Mouse (Mus musculus) c-Kit-positive CD71-positive TER-119-negative erythroid progenitor cells, embryonic 14.5 days (primary cell): ENCODE data around the gene Chid1.

Experiments used
- DNase-seq: peaks from one replicate; pipeline ENCODE4 v3.0.0-alpha.2; 2013; ENCODE audit warnings: low read depth

Chid1 gene

GRCm38 (mm10) chr7:141539556-141540311 lies at the start of gene Chid1:
TSS of gene Chid1 (minus strand) at chr7:141539857.
- DNase-seq = peak; percentile 99

DNA sequence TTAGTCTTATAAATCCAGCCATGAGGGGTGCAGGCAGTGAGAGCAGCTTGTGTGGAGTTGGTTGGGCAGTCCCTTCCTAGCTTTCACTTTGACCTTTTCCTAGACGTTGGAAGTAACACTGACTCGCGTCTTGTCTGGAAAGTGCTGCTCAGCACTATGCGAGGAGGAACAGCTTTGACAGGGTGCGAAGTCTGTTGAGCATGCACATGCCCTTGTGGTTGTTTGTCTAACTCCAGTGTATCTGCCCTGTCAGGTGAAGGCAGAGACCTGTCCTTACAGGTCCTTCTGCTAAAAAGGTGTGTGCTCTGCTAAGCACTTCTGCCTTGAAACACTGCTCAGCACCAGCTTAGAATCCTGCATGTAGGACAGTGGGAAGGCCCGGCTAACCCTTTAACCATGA lies 49.2 kb upstream of the Chid1 start:
- DNase-seq = no peak

- DNase-seq = no peak
These were observed 46.2 kb upstream of the Chid1 start for GRCm38 (mm10) chr7:141585881-141586280.

- peak; percentile 91 for DNase-seq
These were observed 45.6 kb upstream of the Chid1 start for GRCm38 (mm10) chr7:141585288-141585687.

DNA sequence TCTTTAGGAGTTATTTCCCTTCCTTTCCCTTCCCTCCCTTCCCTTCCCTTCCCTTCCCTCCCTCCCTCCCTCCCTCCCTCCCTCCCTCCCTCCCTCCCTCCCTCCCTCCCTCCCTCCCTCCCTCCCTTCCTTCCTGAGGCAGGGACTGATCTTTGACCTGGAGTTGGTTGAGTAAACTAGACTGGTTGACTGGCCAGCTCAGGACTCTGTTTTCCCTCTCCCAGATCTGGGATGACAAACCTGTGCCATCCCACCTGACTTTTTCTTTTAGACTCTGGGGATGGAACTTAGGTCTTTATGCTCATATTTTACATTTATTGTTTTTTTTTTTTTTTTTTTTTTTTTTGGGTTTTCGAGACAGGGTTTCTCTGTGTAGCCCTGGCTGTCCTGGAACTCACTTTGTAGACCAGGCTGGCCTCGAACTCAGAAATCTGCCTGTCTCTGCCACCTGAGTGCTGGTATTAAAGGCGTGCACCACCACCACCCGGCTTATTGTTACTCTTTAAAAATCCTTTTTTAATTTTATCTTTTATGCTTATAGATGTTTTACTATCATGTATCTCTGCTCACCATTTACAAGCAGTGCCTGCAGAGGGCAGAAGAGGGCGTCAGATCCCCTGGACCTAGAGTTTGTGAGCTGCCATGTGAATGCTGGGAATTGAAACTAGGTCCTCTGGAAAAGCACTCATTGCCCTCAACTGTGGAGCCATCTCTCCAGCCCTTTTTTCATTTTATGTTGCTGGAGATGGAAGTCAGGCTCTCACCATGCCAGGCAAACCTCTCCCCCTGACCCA lies 44.6 kb upstream of the Chid1 start:
- no peak for DNase-seq

DNA sequence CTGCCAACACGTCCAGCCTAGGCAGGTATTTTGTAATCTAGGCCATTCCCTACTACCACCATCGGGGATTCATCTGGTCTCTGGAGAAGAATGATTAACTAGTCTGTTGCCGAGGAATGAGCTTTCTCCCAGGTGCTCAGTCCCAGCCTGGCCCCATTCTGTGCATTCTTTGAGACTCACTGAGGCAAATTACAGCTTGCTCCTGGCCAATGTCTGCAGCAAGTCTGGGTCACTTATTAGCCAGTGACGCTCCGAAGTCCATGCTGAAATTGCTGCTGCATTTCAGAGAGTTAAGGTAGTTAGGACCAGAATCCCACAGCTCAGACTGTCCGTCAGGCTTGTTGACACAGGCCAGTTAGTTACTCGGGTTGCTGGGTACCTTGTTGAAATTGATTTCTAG lies 41.7 kb upstream of the Chid1 start:
- DNase-seq = no peak

- no peak for DNase-seq
These were observed 39.3 kb upstream of the Chid1 start for GRCm38 (mm10) chr7:141578943-141579342.

DNA sequence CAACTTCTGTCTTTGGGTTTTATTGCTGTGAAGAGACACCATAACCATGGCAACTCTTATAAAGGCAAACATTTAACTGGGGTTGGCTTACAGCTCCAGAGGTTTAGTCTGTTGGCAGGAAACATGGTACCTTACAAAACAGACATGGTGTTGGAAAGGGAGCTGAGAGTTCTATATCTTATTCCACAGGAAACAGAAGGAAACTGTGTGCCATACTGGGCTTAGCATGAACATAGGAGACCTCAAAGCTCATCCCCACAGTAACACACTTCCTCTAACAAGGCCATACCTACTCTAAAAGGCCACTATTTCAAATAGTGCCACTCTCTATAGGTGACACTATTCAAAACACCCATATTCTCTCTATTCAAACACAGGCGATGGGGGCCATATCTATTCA lies 38.9 kb upstream of the Chid1 start:
- DNase-seq = no peak

GRCm38 (mm10) chr7:141577801-141578200 lies 38.1 kb upstream of the Chid1 start:
- no peak for DNase-seq

DNA sequence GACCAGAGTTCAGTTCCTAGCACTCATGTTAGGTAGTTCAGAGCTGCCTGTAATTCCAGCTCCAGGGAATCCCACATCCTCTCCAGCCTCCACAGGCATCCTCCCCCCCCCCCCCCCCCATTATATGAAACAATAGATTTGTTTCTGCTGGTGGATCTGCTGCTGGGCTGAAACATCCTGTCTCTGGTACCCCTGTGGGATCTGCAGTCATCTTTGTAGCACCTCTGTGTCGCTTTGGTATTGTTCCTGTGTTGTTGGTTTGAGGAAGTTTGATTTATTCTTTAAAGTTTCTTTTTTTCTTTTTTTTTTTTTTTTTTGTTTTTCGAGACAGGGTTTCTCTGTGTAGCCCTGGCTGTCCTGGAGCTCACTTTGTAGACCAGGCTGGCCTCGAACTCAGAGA lies 35.8 kb upstream of the Chid1 start:
- DNase-seq = no peak

DNA sequence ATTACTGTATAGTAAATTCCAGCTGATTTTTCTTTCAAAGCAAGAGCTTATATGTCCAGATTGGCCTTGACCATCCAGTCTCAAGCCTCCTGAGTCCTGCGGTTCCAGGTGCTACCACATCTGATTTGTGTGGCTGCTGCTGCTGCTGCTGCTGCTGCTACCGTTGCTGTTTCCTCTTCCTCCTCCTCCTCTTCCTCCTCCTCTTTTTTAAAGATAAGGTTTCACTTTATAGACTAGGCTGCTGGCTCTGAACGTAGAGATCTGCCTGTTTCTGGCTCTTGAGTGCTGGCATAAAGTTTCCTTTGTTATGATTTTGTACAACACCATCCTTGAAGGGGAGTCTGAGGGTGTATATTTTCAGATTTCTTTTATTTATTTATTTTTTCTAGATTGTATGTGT lies 34.4 kb upstream of the Chid1 start:
- no peak for DNase-seq

- no peak for DNase-seq
These were observed 31.1 kb upstream of the Chid1 start for GRCm38 (mm10) chr7:141570625-141571295.

- no peak for DNase-seq
These were observed 30.3 kb upstream of the Chid1 start for GRCm38 (mm10) chr7:141569916-141570315.

- DNase-seq = no peak
These were observed 29.7 kb upstream of the Chid1 start for GRCm38 (mm10) chr7:141569283-141569803.

GRCm38 (mm10) chr7:141566587-141566986 lies 26.9 kb upstream of the Chid1 start:
- no peak for DNase-seq

GRCm38 (mm10) chr7:141564561-141564960 lies 24.9 kb upstream of the Chid1 start:
- DNase-seq = no peak

- DNase-seq = no peak
These were observed 23.3 kb upstream of the Chid1 start for GRCm38 (mm10) chr7:141562852-141563427.

DNA sequence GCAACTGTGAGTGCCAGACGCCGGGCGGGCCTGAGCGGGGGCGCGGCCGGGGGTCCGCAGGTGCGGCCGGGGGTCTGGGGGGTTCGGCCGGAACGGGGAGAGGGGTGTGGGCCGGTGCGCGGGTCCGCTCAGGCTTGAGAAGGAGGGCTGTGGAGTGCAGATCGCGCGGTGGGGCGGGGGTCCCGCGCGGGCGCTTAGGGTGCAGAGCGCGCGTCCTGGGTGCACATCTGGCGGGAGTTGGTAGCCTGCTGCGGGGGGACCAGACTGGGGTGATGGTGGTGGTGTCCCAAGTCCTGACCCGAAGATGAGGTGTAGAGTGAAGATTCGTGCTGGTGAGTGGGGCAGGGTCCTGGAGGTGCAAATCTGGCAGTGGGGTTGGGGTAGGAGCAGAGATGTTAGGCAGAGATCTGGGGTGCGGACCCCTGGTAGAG lies 22.8 kb upstream of the Chid1 start:
- DNase-seq = no peak

DNA sequence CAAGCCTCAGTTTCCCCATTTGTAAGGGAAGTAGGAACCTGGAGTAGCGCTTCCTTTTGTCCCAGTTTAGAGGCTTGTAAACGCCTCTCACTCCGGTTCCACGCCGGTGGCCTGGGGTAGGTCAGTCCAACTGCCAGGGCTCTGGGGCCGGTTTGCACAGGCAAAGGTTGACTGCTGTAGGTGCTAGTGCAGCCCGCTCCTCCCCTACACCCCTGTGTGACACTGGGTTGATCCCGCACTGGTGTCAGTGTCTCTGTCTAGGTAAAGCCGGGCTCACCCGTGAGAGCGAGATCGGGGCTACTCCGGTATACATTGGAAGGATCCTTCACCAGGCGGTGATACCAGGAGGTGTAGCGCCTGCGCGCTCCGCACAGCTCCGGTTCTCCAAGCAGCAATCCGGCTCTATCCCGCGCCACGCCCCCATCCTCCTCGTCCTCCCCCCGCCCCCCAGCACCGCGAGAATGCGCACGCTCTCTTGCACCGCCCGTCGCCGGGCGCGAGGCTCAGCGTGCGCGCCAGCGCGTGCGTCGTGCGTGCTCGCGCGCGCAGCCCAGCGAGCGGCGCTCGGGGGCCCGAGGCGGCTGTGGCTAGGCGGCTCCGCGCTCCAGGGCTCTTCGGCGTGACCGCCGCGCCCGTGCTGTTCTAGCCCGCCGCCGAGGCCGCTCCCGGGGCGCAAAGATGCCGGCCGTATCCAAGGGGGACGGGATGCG lies 22.2 kb upstream of the Chid1 start, which contains the start of gene Ap2a2:
Ap2a2 (plus strand) TSS at position 492 of the 710 bp plus-strand sequence.
- peak; percentile 89 for DNase-seq

- no peak for DNase-seq
These were observed 20.8 kb upstream of the Chid1 start for GRCm38 (mm10) chr7:141560471-141560870.

- no peak for DNase-seq
These were observed 20.2 kb upstream of the Chid1 start for GRCm38 (mm10) chr7:141559726-141560325.
